Mouse (Mus musculus): ENCODE data around the gene Kif16b.

The Kif16b gene

GRCm38 (mm10) chr2:142668426-142668825 is 232.9 kb downstream of the Kif16b start:
- no peak for DNase-seq (ENCODE audit: low spot score in 2 of 2)

DNA sequence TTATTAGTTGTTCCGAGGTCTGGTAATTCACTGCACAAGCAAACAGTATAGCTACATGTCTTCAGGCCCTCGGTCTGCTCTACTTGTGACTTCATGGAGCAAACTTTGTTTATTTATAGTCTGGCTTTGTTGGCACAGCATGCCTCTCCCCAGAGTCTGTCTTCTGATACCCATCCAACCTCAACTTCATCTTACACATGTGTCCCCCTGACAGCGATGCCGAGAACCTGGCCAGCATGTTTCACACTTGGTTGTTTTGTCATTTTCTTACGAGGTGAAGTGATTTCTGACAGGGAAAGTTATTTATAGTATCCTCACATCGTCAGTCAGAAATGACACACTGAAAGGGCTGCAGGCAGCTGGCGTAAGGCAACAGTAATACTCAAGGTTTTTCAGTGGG is 249.7 kb downstream of the Kif16b start:
- no peak for DNase-seq (ENCODE audit: low spot score in 2 of 2)

- DNase-seq (ENCODE audit: low spot score in 2 of 2) = no peak
These were observed 253.3 kb downstream of the Kif16b start for GRCm38 (mm10) chr2:142648023-142648453.

DNA sequence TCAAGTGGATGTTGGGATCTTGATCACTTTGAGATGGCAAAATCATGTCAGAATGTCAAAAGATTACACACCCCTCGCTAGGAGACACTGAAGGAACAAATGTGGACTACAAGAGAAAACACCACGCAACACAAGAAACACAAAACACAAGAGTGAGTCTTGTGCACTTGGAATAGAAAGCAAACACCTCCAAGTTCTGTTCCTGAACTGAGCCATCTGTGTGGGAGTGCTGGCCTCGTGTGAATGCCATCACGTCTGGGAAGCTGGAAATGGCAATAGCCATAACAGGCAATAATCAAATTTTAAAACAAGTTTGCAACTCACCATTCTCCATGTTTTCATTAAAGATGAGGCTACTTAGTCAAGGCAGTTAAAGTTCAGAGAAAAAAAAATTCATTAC is 254.5 kb downstream of the Kif16b start:
- DNase-seq (ENCODE audit: low spot score in 2 of 2) = no peak

GRCm38 (mm10) chr2:142641766-142642165 is 259.6 kb downstream of the Kif16b start:
- DNase-seq (ENCODE audit: low spot score in 2 of 2) = no peak

DNA sequence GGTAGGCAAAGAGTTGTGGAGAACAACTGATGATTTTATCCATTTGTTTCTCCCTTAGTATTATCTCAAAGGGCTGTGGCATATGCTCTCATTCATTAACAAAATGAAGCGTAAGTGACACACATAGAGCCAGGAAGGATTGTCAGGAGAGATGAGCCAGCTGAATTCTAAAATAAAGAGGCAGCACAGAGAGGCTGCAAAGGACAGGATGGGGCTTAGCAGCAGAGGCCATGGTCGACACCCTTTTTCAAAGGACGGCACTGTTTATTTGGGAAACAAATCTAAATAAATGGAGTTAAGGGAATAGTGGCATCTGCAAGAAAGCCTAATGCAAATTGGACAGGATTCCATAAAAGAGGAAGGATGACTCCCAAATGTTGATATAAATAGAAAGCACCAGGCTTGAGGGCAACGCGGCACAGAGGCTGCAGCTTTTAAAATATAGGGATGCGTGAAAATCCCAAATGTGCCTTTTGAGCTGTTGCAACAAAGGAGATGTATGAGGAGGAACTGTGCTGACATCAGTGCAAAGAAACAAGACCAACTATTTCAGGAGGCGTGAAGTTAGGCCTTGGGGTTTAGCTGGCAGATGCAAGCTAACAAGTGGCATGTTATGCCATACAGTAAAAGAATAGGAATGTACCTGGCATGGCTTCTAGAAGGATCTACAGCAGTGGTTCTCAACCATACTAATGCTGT is 265.6 kb downstream of the Kif16b start:
- DNase-seq (ENCODE audit: low spot score in 2 of 2) = no peak

DNA sequence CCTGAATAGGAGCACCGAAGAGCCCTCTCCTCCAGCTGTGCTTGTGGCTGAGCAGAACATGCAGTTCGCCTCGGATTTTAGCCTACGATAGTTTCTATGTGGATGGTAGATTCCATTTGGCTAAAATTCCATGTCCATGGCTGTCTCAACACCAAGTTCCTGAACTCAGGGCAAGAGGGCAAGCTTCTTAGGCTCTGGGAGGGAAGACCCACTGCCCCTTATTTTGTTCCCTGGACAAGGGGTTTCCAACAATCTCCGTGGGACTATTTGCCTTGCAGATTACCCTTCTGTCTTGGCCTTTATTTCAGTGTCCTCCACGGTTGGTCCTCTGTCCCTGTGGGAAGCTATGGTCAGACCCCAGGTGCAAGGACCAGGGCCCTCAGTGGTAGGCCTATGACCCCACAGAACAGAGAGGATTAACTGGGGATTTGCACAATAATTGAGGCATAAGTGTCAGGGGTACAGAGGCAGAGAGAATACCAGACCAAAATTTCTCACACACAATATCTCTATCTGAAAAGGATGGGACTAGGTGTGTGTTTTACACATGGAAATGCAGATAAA is 267.3 kb downstream of the Kif16b start:
- no peak for DNase-seq (ENCODE audit: low spot score in 2 of 2)

DNA sequence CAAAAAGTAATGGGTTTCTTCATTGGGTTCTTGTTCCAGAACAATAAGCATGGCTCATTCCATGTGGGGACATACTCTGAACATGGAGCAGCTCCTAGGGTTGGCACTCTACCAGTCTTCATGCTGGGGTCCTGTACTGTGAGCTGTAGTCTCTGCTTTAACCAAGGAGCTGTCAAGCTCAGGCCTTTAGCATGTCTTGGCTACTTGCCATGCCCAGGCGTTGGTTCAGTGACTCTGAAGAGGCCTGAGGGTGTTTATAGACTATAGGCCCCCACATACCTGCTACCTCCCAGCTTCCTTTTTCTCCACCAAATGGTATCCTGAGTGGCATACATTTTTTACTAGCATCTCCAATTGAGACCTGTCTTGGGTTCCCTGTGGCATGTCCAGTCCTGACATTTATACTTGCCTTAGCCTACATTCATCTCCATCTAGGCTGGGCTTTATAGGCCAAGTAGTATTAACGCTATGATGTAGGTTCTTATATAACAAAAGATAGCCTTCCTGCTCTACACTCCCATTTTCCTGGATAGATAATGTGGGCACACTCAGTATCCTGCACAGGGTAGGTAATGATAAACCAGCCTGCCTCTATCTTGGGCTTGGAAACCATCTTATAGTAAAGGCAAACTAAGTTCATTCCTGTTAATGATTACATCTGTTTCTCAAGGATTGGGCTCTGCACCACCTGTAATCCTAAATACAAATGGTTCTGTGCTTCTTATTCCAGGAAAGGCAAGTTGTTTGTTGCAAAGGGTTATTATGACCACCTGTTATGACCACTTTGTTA is 271.6 kb downstream of the Kif16b start:
- no peak for DNase-seq (ENCODE audit: low spot score in 2 of 2)

- no peak for DNase-seq (ENCODE audit: low spot score in 2 of 2)
These were observed 275.6 kb downstream of the Kif16b start for GRCm38 (mm10) chr2:142625756-142626155.

GRCm38 (mm10) chr2:142625101-142625500 is 276.2 kb downstream of the Kif16b start:
- DNase-seq (ENCODE audit: low spot score in 2 of 2) = no peak

DNA sequence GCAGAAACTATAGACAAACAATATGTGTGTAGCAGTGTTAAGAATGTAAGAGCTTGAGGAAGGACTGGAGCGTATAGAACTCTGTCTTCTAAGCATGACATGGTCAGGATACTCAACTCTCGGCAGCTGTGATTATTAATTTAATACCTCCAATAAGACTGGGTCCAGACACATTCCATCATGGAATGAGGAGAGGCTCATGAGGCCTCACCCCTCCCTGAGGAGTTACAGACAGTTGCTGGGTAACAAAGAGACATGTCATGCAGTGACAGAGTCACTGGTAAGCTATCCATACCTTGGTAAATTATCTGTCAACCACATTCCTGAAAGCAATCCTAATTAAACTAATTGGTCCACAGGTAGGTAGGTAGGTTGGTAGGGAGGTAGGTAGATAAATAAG is 277.1 kb downstream of the Kif16b start:
- no peak for DNase-seq (ENCODE audit: low spot score in 2 of 2)

DNA sequence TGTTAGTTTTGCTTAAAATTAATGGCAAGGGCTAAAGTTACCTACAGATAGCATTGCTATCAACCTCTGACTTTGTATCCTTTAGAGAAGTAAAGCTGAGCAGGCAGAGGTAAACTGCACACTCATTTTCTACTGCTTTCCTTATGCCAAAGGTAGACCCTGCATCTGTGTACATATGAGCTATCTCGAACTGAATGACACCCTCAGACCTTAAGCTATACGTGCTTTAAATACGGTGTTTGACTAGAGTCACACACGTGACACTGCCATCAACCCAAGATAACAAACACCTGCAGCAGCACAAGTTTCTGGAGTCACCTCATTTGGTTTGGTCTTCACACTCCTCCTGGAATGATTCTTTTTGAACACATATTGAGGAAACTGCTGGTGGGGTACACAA is 280.2 kb downstream of the Kif16b start:
- DNase-seq (ENCODE audit: low spot score in 2 of 2) = no peak

- DNase-seq (ENCODE audit: low spot score in 2 of 2) = no peak
These were observed 281.4 kb downstream of the Kif16b start for GRCm38 (mm10) chr2:142619926-142620325.

- no peak for DNase-seq (ENCODE audit: low spot score in 2 of 2)
These were observed 286.8 kb downstream of the Kif16b start for GRCm38 (mm10) chr2:142614535-142614934.

DNA sequence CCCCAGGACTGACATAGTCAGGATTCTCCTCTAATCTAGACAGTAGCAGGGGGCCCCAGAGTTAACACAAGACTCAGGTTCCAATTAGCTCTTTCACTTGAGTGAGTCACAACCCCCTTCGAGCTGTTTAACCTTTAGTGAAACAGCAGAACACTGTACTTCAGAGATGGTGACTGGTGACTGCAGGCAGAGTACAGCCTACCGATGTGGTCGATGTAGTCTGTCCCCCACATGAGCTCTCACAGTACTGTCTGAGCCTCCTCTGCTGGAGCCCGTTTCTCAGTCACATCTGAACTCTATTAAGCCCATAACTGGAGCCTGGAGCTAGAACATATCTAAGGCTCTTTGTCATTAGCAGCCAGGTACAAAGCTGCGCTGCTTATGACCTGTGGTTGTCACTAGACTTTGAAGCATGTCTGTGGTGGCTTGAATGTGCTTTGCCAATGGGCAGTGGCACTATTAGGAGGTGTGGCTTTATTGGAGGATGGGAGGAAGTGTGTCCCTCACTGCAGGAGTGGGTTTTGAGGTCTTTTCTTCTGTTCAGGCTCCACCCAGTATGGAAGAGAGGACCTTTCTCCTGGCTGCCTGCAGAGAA is 288.9 kb downstream of the Kif16b start:
- no peak for DNase-seq (ENCODE audit: low spot score in 2 of 2)

DNA sequence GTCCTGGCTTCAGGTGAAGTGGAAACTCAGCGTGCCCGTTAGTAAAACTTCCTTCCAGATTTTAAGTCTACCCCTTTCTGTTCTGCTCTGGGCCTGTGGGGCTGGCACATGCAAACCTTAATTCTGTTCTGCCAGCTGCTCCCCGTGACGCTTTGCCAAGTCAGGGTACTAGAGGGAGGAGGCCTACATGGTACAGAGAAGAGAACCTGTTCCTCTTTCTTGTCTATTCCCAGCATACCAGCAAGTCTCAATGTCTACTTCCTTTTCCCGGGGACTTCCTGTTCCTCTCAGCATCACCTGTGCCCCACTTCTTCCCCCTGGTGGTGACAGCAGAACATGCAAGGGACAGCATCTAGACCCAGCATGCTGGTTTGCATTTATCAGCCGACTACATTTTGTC is 290.2 kb downstream of the Kif16b start:
- DNase-seq (ENCODE audit: low spot score in 2 of 2) = peak in 1 of 2 experiments; percentile 29

GRCm38 (mm10) chr2:142610206-142610605 is 291.1 kb downstream of the Kif16b start:
- DNase-seq (ENCODE audit: low spot score in 2 of 2) = no peak

GRCm38 (mm10) chr2:142608778-142609177 is 292.6 kb downstream of the Kif16b start:
- no peak for DNase-seq (ENCODE audit: low spot score in 2 of 2)

DNA sequence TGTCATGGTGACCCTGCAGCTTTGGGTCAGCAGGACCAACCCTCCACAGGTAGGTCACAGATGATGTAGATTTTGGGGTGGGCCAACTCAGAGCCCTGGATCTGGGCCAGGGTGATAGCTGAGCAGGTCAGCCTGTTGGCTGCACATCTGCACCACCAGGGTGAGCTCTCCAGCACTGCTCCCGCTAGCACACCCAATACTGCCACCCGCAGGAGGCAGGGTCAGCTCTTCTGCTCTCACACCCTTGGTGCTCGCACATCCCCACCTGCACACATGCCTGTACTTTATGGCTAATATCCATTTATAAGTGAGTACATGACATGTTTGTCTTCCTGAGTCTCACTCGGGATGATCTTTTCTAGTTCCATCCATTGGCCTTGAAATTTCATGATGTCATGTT is 296.6 kb downstream of the Kif16b start:
- DNase-seq (ENCODE audit: low spot score in 2 of 2) = no peak

DNA sequence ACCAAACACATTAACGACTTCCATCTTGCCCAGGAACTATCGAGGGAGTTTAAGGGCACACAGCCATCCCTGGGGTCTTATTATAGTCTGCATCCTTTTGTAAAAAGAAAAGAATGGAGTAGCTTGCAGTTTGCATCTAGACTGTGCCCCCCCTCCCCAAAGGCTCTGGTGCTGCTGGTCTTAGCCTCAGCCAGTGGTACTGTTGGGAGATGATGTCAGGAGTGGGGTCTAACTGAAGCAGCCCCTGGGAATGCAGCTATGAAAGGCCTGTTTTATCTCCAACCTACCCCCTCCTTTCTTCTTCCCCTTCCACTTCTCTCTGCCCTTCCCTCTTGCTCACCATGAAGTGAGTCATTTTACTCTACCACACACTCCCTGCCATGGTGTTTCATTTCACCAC is 298.1 kb downstream of the Kif16b start:
- no peak for DNase-seq (ENCODE audit: low spot score in 2 of 2)

- no peak for DNase-seq (ENCODE audit: low spot score in 2 of 2)
These were observed 302.1 kb downstream of the Kif16b start for GRCm38 (mm10) chr2:142599235-142599634.

All from thymus, postnatal 10 days (tissue).